Mouse (Mus musculus) monocyte, adult 59 days (primary cell): Measurements from ENCODE around the gene Manbal. TPM values are rescaled to one million over a fixed set of nuclear protein-coding genes. Genes with fewer than 3 reads are reported as not detected.

Source experiments
- total RNA-seq, 2 experiments: library from RNA; stranded (reverse); gene quantifications; one replicate each; pipeline ENCODE4 v1.2.4; 2023

The Manbal gene
- total RNA-seq, result 10 to 100 TPM; 34.3 to 37.7 TPM

GRCm38 (mm10) chr2:157367184-157367893 lies at the start of gene Manbal:
Gene Manbal, plus strand, starts transcription at chr2:157367594.

DNA sequence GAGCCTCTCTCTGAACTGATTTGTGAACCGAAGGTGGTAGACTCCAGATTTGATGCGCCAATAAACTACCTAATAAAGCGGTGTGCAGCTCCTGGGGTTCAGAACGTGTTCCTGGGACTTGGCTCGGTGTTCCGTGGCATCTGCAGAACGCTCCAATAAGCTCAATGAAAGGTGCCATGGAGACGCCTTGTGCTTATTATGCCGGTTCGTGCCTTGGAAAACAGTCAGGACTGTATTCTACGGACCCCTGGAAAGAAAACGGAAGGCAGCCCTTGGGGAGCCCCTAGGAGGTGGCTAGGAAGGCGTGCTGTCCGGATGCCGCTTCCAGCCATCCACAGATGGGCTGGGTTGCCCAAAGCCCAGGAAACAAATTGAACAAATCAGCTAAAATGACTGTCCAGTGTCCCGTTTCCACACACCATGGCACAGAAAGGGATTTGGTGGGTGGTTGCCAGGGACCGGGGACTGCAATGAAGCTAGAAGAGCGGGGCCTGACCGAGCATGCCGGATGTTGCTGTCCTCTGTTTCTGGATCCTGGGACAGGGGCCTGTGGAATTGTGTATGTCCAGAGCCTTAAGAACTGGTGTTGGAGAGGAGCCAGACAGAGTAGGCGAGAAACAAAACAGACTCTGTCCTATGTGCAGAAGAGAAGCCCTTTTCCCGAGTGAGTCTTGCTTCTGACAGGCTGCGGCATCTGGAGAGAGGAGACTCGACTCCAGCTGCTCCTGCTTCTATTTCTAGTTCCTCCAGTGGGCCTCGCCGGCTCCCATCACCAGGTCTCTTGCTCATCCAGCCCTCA lies 19.8 kb upstream of the Manbal start, which contains the start of gene Ghrh:
Gene Ghrh, minus strand, starts transcription at position 146 of the 799 bp plus-strand sequence.

DNA sequence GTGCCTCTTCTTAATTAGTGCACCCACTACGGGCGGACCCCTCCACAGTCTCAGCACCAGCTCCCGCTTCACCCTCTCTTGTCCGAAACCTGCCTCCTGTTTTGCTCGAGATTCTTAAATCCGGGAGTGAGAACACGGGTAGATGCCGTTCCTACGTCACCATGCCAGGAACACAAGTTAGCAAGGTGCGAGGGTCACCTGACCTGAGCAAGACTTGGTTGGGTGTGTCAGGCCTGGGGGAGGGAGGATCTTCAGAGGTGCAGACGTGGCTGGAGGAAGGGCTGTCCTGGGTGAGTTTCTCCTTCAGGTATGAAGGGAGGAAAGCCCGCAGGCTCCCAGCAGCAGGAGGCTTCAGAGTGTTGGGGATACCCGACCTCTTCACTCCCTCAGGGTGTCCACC lies 50.8 kb downstream of the Manbal start, which contains the start of gene Src:
Gene Src, plus strand, starts transcription at position 239 of the 400 bp plus-strand sequence.

Other genes starting within 250 kb of the Manbal start
- 100 to 1,000 TPM; 893 to 991 TPM for gene Samhd1, start 232.3 kb upstream of the Manbal start, total RNA-seq
- 10 to 100 TPM; 17.8 to 18.0 TPM for gene Rbl1, start 163.1 kb upstream of the Manbal start, total RNA-seq
- 100 to 1,000 TPM; 174 to 181 TPM for gene Rpn2, start 88.6 kb upstream of the Manbal start, total RNA-seq
- under 1 TPM in 1 of 2 experiments, not detected in 1; 0.70 TPM for gene Mroh8, start 88.0 kb upstream of the Manbal start, total RNA-seq
- gene Ghrh, start 20.1 kb upstream of the Manbal start, total RNA-seq, result 1 to 10 TPM in 1 of 2 experiments, not detected in 1; 1.4 TPM
- 1 to 10 TPM; 3.5 to 4.3 TPM for gene Src, start 50.9 kb downstream of the Manbal start, total RNA-seq
- gene Nnat, start 192.5 kb downstream of the Manbal start, total RNA-seq, result not detected
- 10 to 100 TPM; 41.7 to 43.3 TPM for gene Blcap, start 203.7 kb downstream of the Manbal start, total RNA-seq